Mouse (Mus musculus) MEL (cell line): Measurements from ENCODE around the gene Got1.

Experiments used
- CHD2 ChIP-seq: IDR thresholded peaks from 2 replicates; pipeline ENCODE4 v1.6.1; 2011; ENCODE audit warnings: low read length, improper control_type of control experiment
- CTCF ChIP-seq, 3 experiments: IDR thresholded peaks in 2 of 3; conservative IDR thresholded peaks in 1 of 3; 2 replicates each; pipeline ENCODE4 v1.5.1; 2011 to 2012; ENCODE audit warnings: low read length in 3 of 3, low read depth in 2 of 3, mild to moderate bottlenecking in 2 of 3, improper control_type of control experiment in 1 of 3, inconsistent platforms in 1 of 3, mixed read lengths in 1 of 3, moderate library complexity in 1 of 3; ENCODE audit not compliant: control insufficient read depth in 1 of 3, insufficient read depth in 1 of 3, poor library complexity in 1 of 3, severe bottlenecking in 1 of 3
- ELF1 ChIP-seq: IDR thresholded peaks from 2 replicates; pipeline ENCODE4 v1.6.1; 2014; ENCODE audit warnings: low read depth, mild to moderate bottlenecking, inconsistent platforms, low read length, improper control_type of control experiment, moderate library complexity
- EP300 ChIP-seq, 2 experiments: IDR thresholded peaks; 2 replicates each; pipeline ENCODE4 v1.6.1; 2011; ENCODE audit warnings: improper control_type of control experiment in 2 of 2, low read length in 2 of 2, low read depth in 1 of 2, mild to moderate bottlenecking in 1 of 2
- ETS1 ChIP-seq: IDR thresholded peaks from 2 replicates; pipeline ENCODE4 v1.6.1; 2012; ENCODE audit warnings: low read depth, mild to moderate bottlenecking, inconsistent platforms, low read length, improper control_type of control experiment, moderate library complexity
- GATA1 ChIP-seq: IDR thresholded peaks from 2 replicates; pipeline ENCODE4 v1.6.1; 2011; ENCODE audit warnings: low read depth, low read length, improper control_type of control experiment
- MYB ChIP-seq: IDR thresholded peaks from 2 replicates; pipeline ENCODE4 v1.6.1; 2011; ENCODE audit warnings: mild to moderate bottlenecking, low read depth, low read length, improper control_type of control experiment
- POLR2A ChIP-seq, 2 experiments: IDR thresholded peaks; 2 replicates each; pipeline ENCODE4 v1.6.1; 2011 to 2012; ENCODE audit warnings: low read length in 2 of 2, mild to moderate bottlenecking in 2 of 2, control low read depth in 1 of 2, improper control_type of control experiment in 1 of 2, low read depth in 1 of 2, moderate library complexity in 1 of 2; ENCODE audit not compliant: control insufficient read depth in 1 of 2, insufficient read depth in 1 of 2, poor library complexity in 1 of 2
- RCOR1 ChIP-seq: IDR thresholded peaks from 2 replicates; pipeline ENCODE4 v1.6.1; 2012; ENCODE audit warnings: low read depth, mild to moderate bottlenecking, inconsistent platforms, low read length, improper control_type of control experiment
- TAL1 ChIP-seq: IDR thresholded peaks from 2 replicates; pipeline ENCODE4 v1.6.1; 2012; ENCODE audit warnings: mild to moderate bottlenecking, inconsistent platforms, low read length, moderate library complexity, mixed read lengths
- USF1 ChIP-seq: IDR thresholded peaks from 2 replicates; pipeline ENCODE4 v1.6.1; 2014; ENCODE audit warnings: low read depth, mild to moderate bottlenecking, inconsistent platforms, low read length, improper control_type of control experiment, moderate library complexity
- USF2 ChIP-seq, 2 experiments: IDR thresholded peaks; 2 replicates each; pipeline ENCODE4 v1.6.1; 2011 to 2012; ENCODE audit warnings: improper control_type of control experiment in 2 of 2, low read length in 2 of 2, borderline replicate concordance in 1 of 2, inconsistent platforms in 1 of 2, low read depth in 1 of 2, mild to moderate bottlenecking in 1 of 2; ENCODE audit not compliant: insufficient read depth in 1 of 2
- ZNF384 ChIP-seq: IDR thresholded peaks from 2 replicates; pipeline ENCODE4 v1.6.1; 2012; ENCODE audit warnings: low read depth, mild to moderate bottlenecking, inconsistent platforms, low read length, improper control_type of control experiment

- TF ChIP-seq POLR2A (IDR thresholded peaks at IDR 0.05; ENCODE audit: control insufficient read depth in 1 of 2, insufficient read depth in 1 of 2, low read depth in 1 of 2, low read length in 2 of 2, poor library complexity in 1 of 2) (no peak), EP300 (IDR thresholded peaks at IDR 0.05; ENCODE audit: low read depth in 1 of 2, low read length in 2 of 2) (no peak), CTCF (IDR thresholded peaks at IDR 0.05 in 2 of 3, conservative IDR thresholded peaks at IDR 0.05 in 1 of 3; ENCODE audit: control insufficient read depth in 1 of 3, insufficient read depth in 1 of 3, low read depth in 2 of 3, low read length in 3 of 3, poor library complexity in 1 of 3, severe bottlenecking in 1 of 3) (no peak), TAL1 (no peak), ELF1 (no peak), RCOR1 (no peak), CHD2 (no peak), ZNF384 (no peak), GATA1 (no peak), USF2 (IDR thresholded peaks at IDR 0.05; ENCODE audit: borderline replicate concordance in 1 of 2, insufficient read depth in 1 of 2, low read depth in 1 of 2, low read length in 2 of 2) (no peak), USF1 (no peak), ETS1 (no peak), MYB (no peak)
Observed at GRCm38 (mm10) chr19:43479431-43479830, 45.0 kb downstream of the Got1 start.
